Mouse (Mus musculus): ENCODE measurements around the gene Msl2.

GRCm38 (mm10) chr9:101041508-101041907 lies 32.4 kb upstream of the Msl2 start:
- no peak for TF ChIP-seq POLR2A (IDR thresholded peaks at IDR 0.05; ENCODE audit: low read depth, low read length)
- no peak for TF ChIP-seq CTCF (IDR thresholded peaks at IDR 0.05; ENCODE audit: borderline replicate concordance, insufficient read depth, low read length)
